Mouse (Mus musculus) erythroblast, embryonic 14.5 days (primary cell): ENCODE results near the gene Ethe1. TPM values are rescaled to one million over a fixed set of nuclear protein-coding genes. Genes with fewer than 3 reads are reported as not detected.

Source experiments
- H3K27me3 ChIP-seq: 2 replicates; pipeline ENCODE4 v1.6.1; 2012; ENCODE audit warnings: inconsistent platforms; ENCODE audit not compliant: control insufficient read depth
- H3K36me3 ChIP-seq: 2 replicates; pipeline ENCODE4 v1.6.1; 2012; ENCODE audit warnings: mild to moderate bottlenecking, inconsistent platforms; ENCODE audit not compliant: control insufficient read depth
- H3K4me1 ChIP-seq: 2 replicates; pipeline ENCODE4 v1.6.1; 2012; ENCODE audit warnings: inconsistent platforms; ENCODE audit not compliant: control insufficient read depth
- H3K4me3 ChIP-seq: replicated peaks from 2 replicates; pipeline ENCODE3; 2012; ENCODE audit warnings: moderate library complexity, mild to moderate bottlenecking, inconsistent platforms
- H3K9me3 ChIP-seq: 2 replicates; pipeline ENCODE4 v1.6.1; 2012; ENCODE audit warnings: low read length, inconsistent platforms, mixed read lengths; ENCODE audit not compliant: control insufficient read depth
- GATA1 ChIP-seq: IDR thresholded peaks from 2 replicates; pipeline ENCODE4 v1.6.1; 2012; ENCODE audit warnings: low read length, inconsistent platforms, mixed read lengths
- TAL1 ChIP-seq: IDR thresholded peaks from 3 replicates; pipeline ENCODE4 v1.6.1; 2012; ENCODE audit warnings: low read length, inconsistent platforms, mixed read lengths
- polyA plus RNA-seq: library from polyadenylated mRNA; stranded (reverse); fragments of >175 nt; gene quantifications from 2 replicates; pipeline ENCODE4 v1.2.3, GENCODE M21; 2012

The Ethe1 gene
- polyA plus RNA-seq, 1 experiment = 1.8 TPM

DNA sequence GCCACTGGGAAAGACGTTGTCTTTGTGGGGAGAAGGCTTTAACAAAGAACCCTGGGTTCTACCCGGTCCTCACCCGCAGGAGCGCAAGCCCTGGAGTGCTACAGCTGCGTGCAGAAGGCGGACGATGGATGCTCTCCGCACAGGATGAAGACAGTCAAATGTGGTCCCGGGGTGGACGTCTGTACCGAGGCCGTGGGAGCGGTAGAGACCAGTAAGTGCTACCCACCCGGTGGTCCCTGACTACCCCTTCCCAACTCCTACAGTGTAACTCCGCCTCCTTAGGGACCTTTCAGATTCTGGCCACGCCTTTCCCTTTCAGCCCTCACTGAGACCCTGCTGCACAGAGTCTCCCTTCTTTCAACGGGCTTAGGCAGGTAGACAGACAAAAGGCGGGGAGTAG, 49.7 kb downstream of the Ethe1 start:
- H3K27me3 ChIP-seq = peaks cover 51% of the 10 kb centered on the region
- peaks cover 16% of the 10 kb centered on the region for H3K4me1 ChIP-seq
- H3K9me3 ChIP-seq = no peaks in the 10 kb centered on the region
- no peak overlapping the region for H3K4me3 ChIP-seq
- H3K36me3 ChIP-seq = no peaks in the 10 kb centered on the region
- TF ChIP-seq GATA1 (no peak), TAL1 (no peak)

DNA sequence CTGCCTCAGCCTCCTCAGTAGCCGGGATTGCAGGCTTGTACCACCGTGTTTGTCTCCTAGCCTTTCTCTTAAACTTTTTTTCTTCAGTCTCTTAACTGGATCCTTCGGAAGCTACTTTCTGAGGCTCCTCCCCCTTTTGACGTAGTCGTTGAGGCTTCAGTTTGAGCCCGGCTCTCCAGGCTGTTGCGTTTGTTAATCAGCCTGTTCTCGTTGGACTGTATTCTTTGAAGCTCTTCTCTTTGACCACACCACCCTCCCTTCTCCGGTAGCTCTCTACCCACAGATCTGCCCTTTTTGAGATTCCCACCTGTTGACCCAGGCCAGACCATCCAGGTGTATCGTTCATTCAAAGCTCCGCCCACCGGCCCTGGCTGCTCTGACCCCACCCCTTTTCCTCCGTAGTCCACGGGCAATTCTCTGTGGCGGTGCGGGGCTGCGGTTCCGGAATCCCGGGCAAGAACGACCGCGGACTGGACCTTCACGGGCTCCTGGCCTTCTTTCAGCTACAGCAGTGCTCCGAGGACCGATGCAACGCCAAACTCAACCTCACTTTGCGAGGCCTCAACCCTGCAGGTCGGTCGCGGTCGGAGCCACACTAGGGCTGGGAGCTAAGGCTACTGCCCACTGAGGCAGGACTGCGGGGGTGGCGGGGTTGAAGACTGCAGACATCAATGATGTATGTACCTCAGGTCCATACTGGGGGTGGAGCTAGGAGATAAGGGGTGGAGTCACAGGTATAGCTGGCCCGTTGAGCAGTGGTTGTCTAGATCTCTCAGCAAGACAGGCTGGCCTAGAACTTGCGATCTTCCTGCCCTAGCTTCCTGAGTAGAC, 50.9 kb downstream of the Ethe1 start:
- no peaks in the 10 kb centered on the region for H3K9me3 ChIP-seq
- H3K36me3 ChIP-seq = no peaks in the 10 kb centered on the region
- H3K27me3 ChIP-seq = peaks cover 51% of the 10 kb centered on the region
- H3K4me1 ChIP-seq = peaks cover 16% of the 10 kb centered on the region
- no peak for TF ChIP-seq TAL1
- no peak for TF ChIP-seq GATA1
- H3K4me3 ChIP-seq = peak overlapping the region; percentile 56

DNA sequence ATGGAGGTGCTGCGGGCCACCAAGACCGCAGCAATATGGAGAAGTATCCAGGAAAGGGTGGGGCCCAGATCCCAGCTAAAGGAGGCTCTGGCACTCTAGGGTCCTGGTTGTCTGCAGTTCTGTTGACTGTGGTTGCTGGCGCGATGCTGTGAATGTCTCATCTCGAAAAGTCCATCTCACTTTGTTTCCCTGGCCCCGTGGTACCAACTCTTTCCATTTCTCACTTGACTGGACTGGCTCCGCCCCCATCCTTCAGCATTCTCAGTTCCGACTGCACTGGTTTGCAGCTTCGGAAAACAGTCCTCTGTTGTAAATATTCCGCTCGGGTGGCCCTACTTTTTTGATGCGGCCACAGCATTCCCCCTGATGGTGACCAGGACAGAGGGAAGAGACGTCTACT, 53.1 kb downstream of the Ethe1 start:
- H3K4me3 ChIP-seq = no peak overlapping the region
- H3K27me3 ChIP-seq = peaks cover 51% of the 10 kb centered on the region
- TF ChIP-seq TAL1 (no peak), GATA1 (no peak)
- H3K36me3 ChIP-seq = no peaks in the 10 kb centered on the region
- peaks cover 16% of the 10 kb centered on the region for H3K4me1 ChIP-seq
- no peaks in the 10 kb centered on the region for H3K9me3 ChIP-seq

DNA sequence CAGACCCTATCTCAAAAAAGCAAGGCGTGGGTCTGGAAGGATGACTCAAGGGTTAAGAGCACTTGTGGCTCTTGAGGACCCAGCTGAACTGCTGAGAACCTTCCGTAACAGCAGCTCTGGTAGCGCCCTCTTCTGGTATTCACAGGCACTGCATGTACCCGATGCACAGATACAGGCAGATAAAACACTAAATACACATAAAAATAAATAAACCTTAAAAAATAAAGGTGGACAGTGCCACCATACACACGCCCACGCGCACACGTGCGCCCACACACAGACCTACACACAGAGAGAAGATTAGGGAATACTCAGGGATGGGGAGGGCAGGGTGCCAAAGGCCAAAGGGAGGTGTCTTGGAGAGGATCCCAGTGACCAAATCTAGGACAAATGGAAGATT, 55.1 kb downstream of the Ethe1 start:
- Histone ChIP-seq H3K4me3 (no peak overlapping the region), H3K9me3 (no peaks in the 10 kb centered on the region), H3K27me3 (peaks cover 35% of the 10 kb centered on the region), H3K36me3 (no peaks in the 10 kb centered on the region), H3K4me1 (peaks cover 14% of the 10 kb centered on the region)
- TF ChIP-seq GATA1 = no peak

DNA sequence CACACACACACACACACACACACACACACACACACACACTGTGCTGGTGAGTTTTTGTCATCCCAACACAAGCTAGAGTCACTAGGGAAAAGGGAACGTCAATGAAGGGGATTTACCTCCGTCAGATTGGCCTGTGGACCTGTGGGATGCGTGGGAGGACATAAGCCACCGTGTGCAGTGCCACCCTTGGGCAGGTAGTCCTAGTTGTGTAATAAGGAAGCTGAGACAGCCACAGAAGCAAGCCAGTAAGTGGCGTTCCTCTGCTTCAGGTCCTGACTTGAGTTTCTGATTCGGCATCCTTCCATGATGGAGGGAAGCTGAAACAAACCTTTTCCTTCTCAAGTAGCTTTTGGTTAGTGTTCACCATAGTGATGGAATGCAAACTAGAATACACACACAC, 57.1 kb downstream of the Ethe1 start:
- Histone ChIP-seq H3K36me3 (no peaks in the 10 kb centered on the region), H3K9me3 (no peaks in the 10 kb centered on the region), H3K4me3 (no peak overlapping the region), H3K4me1 (no peaks in the 10 kb centered on the region), H3K27me3 (peaks cover 15% of the 10 kb centered on the region)
- TF ChIP-seq GATA1 = no peak
- TF ChIP-seq TAL1 = no peak

DNA sequence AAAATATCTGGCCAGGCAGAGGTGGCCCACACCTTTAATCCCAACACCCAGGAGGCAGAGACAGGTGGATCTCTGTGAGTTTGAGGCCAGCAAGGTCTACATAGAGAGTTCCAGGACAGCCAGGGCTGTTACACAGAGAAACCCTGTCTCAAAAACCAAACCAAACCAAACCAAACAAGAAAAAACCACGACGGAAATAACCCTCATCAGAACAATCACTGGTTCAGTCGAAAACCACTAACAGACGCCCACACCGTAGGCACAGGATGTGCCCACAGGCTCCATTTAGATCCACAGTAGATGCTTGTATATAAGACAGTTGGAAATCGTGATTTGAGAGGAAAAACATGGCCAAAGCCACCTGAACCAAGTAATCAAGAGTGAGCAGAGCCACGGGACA, 57.7 kb downstream of the Ethe1 start:
- Histone ChIP-seq H3K4me1 (no peaks in the 10 kb centered on the region), H3K36me3 (no peaks in the 10 kb centered on the region), H3K27me3 (peaks cover 10% of the 10 kb centered on the region), H3K9me3 (no peaks in the 10 kb centered on the region), H3K4me3 (no peak overlapping the region)
- TF ChIP-seq TAL1 (no peak), GATA1 (no peak)

DNA sequence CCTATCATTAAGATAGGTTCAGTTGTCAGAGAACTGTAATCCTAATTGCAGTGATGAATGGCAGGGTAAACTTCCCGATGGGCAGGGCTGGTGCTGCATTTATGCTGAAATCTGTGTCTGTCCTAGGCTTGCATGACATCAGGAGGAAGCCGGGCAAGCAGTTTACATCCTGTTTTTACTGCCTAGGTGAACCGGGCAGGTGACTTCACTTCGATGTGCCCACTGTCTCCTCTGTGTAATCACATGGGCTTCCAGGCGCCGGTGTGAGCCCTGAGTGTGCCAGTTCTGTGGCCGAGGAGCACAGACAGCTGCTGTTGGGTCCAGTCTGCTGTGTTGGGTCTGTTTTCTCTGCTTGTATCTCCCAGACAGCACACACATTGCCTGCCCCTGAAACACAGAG, 59.1 kb downstream of the Ethe1 start:
- TF ChIP-seq TAL1 (no peak), GATA1 (no peak)
- H3K9me3 ChIP-seq = no peaks in the 10 kb centered on the region
- peaks cover 2% of the 10 kb centered on the region; the same call in 1 of the 2 replicates for H3K27me3 ChIP-seq
- H3K4me3 ChIP-seq = no peak overlapping the region
- H3K4me1 ChIP-seq = no peaks in the 10 kb centered on the region
- H3K36me3 ChIP-seq = no peaks in the 10 kb centered on the region

DNA sequence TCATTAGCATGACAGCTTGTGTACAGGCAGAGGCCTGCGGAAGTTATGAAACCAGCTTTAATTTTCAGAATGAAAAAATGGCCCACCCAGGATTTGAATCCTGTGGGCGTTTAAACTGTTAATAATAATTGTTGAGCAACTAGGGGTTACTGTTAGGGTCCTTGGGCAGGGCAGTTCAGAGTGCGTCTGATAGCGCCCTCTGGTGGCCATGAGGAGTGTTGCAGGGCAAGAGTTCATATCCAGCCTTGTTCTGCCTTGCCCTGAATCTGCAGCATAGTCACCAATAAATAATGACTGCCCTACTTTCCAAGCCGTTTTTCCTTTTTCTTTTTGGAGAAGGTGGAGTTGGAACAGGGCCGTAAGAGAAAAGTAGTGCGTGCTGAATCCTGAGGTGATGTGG, 66.3 kb downstream of the Ethe1 start:
- Histone ChIP-seq H3K36me3 (no peaks in the 10 kb centered on the region), H3K27me3 (no peaks in the 10 kb centered on the region), H3K9me3 (no peaks in the 10 kb centered on the region), H3K4me1 (no peaks in the 10 kb centered on the region), H3K4me3 (no peak overlapping the region)
- TF ChIP-seq GATA1 = no peak
- no peak for TF ChIP-seq TAL1

Other genes starting within 250 kb of the Ethe1 start
- gene Lypd5, start 238.3 kb upstream of the Ethe1 start, polyA plus RNA-seq = 0.02 TPM in 1 of 2 replicates, not detected in the other
- gene Kcnn4, start 217.3 kb upstream of the Ethe1 start, polyA plus RNA-seq = 56.1 and 61.3 TPM in 2 replicates
- gene Smg9, start 187.9 kb upstream of the Ethe1 start, polyA plus RNA-seq = 16.4 and 18.4 TPM in 2 replicates
- not detected in 2 replicates for gene Irgc1, start 135.2 kb upstream of the Ethe1 start, polyA plus RNA-seq
- gene Plaur, start 125.1 kb upstream of the Ethe1 start, polyA plus RNA-seq = 0.08 and 0.17 TPM in 2 replicates
- gene Cadm4, start 105.5 kb upstream of the Ethe1 start, polyA plus RNA-seq = 0.01 TPM in 1 of 2 replicates, not detected in the other
- 0.55 and 0.58 TPM in 2 replicates for gene Zfp428, start 80.5 kb upstream of the Ethe1 start, polyA plus RNA-seq
- gene AC161166.1, start 75.1 kb upstream of the Ethe1 start, polyA plus RNA-seq = not detected in 2 replicates
- 0.18 and 0.20 TPM in 2 replicates for gene Irgq, start 56.9 kb upstream of the Ethe1 start, polyA plus RNA-seq
- gene Pinlyp, start 41.4 kb upstream of the Ethe1 start, polyA plus RNA-seq = not detected in 2 replicates
- gene Xrcc1, start 41.3 kb upstream of the Ethe1 start, polyA plus RNA-seq = 32.1 and 34.8 TPM in 2 replicates
- 0.08 TPM in 1 of 2 replicates, not detected in the other for gene Zfp575, start 98 bp downstream of the Ethe1 start, polyA plus RNA-seq
- 0.03 and 0.09 TPM in 2 replicates for gene Phldb3, start 23.2 kb downstream of the Ethe1 start, polyA plus RNA-seq
- gene Lypd3, start 49.0 kb downstream of the Ethe1 start, polyA plus RNA-seq = not detected in 2 replicates
- not detected in 2 replicates for gene Tex101, start 89.1 kb downstream of the Ethe1 start, polyA plus RNA-seq
- 0.24 and 0.66 TPM in 2 replicates for gene BC049730, start 121.7 kb downstream of the Ethe1 start, polyA plus RNA-seq
- gene Gm4763, start 139.4 kb downstream of the Ethe1 start, polyA plus RNA-seq = not detected in 2 replicates
- gene Cd177, start 172.8 kb downstream of the Ethe1 start, polyA plus RNA-seq = 0.02 and 0.12 TPM in 2 replicates
- not detected in 2 replicates for gene Ceacam10, start 189.7 kb downstream of the Ethe1 start, polyA plus RNA-seq